Mouse (Mus musculus) stomach, embryonic 14.5 days (tissue): ENCODE data around the gene Gm8693. TPM values are rescaled to one million over a fixed set of nuclear protein-coding genes. Genes with fewer than 3 reads are reported as not detected.
"Not testable (repeated sequence)": the region's sequence is repeated elsewhere in the genome, so short reads cannot be mapped to it uniquely, and the experiment has no call there.

Experiments used
- ATAC-seq: fragments of 200-750 bp; cut with Nextera tagmentation; 2 replicates; pipeline ENCODE4 v1.8.0; 2017; ENCODE audit warnings: low read depth, moderate TSS enrichment; ENCODE audit not compliant: insufficient number of reproducible peaks, insufficient read depth, low FRiP score
- H3K27ac ChIP-seq: fragments of 300-500 bp; sonication (generic); 2 replicates; pipeline ENCODE4 v1.5.1; 2014; ENCODE audit warnings: mild to moderate bottlenecking, low read length, moderate library complexity, mixed read lengths
- H3K27me3 ChIP-seq: fragments of 300-500 bp; sonication (generic); 2 replicates; pipeline ENCODE4 v1.6.1; 2014; ENCODE audit warnings: low read length, control low read depth, mixed read lengths; ENCODE audit not compliant: control insufficient read depth, insufficient read depth
- H3K36me3 ChIP-seq: fragments of 300-500 bp; sonication (generic); 2 replicates; pipeline ENCODE4 v1.6.1; 2014; ENCODE audit warnings: mild to moderate bottlenecking, control low read depth, low read length, moderate library complexity, mixed read lengths; ENCODE audit not compliant: control insufficient read depth, insufficient read depth
- H3K4me1 ChIP-seq: fragments of 300-500 bp; sonication (generic); 2 replicates; pipeline ENCODE4 v1.6.1; 2014; ENCODE audit warnings: low read length, control low read depth, mixed read lengths; ENCODE audit not compliant: control insufficient read depth, insufficient read depth
- H3K4me2 ChIP-seq: fragments of 300-500 bp; sonication (generic); replicated peaks from 2 replicates; pipeline ENCODE4 v1.6.1; 2014; ENCODE audit warnings: low read depth, low read length, control low read depth
- H3K4me3 ChIP-seq: fragments of 300-500 bp; sonication (generic); 2 replicates; pipeline ENCODE4 v1.5.1; 2014; ENCODE audit warnings: low read depth, low read length, control low read depth
- H3K9ac ChIP-seq: fragments of 300-500 bp; sonication (generic); replicated peaks from 2 replicates; pipeline ENCODE4 v1.6.1; 2014; ENCODE audit warnings: low read depth, mild to moderate bottlenecking, control low read depth, low read length, moderate library complexity, mixed read lengths
- H3K9me3 ChIP-seq: fragments of 300-500 bp; sonication (generic); 2 replicates; pipeline ENCODE4 v1.6.1; 2016; ENCODE audit warnings: low read depth, low read length, control low read depth; ENCODE audit not compliant: control insufficient read depth
- WGBS: fragments of 180-500 bp; shearing (Covaris S2); extraction: QIAGEN DNeasy Blood & Tissue Kit; methylation state at CpG from one replicate; pipeline ENCODE4 v1.1.7; 2014; 5-methylcytosine and 5-hydroxymethylcytosine counted together
- polyA plus RNA-seq: library from polyadenylated mRNA; unstranded; fragments of >200 nt; fragmentation: Nextera tagmentation; extraction: Ambion mirVana; gene quantifications from 2 replicates; pipeline ENCODE4 v1.2.1, GENCODE M21; 2014

Gene Gm8693
- polyA plus RNA-seq, result not detected in 2 replicates

DNA sequence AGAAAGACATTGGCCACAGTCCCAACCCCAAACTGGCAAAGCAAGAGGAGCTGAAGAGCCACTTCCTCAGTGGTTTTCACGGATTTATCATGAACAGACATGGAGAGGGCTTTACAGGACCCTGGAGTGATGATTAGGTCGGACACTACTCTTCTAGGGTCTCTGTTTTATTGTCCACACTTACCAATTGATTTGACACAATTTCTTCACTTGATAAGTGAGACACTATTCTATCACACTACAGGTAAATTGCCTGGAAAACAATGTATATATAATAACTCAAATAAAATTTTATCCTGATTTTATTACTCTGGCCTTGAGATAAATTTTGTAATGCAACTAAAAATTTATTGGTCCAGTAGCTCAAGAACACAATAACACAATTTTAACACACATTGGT is at the start of gene Gm8693:
Gene Gm8693, minus strand, starts transcription at position 101 of the 400 bp plus-strand sequence.
- H3K27me3 ChIP-seq, H3K36me3 ChIP-seq, H3K27ac ChIP-seq, H3K9me3 ChIP-seq, H3K9ac ChIP-seq, H3K4me2 ChIP-seq, ATAC-seq, H3K4me1 ChIP-seq, H3K4me3 ChIP-seq: not testable (repeated sequence)
- no CpG with 5 or more reads among the region's 2 CpGs for WGBS

DNA sequence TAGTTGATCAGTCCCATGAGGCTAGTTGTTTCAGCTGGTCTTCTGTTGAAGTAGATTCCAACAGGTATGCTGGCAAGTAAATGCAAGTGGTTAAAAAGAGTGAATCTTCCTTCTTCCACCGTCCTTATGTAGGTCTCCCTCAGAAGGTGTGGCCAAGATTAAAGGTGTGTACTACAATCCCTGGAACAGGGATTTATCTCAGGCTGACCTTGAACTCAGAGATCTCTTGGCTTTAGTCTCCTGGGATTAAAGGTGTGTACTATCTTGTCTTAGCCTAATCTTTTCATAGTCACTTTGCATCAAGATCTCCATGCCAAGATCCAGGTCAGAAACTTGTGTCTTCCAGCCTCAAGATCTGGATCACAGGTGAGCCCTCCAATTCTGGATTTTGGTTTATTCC is 27.5 kb upstream of the Gm8693 start, which contains the start of gene Gm4567:
Gene Gm4567, minus strand, starts transcription at position 101 of the 400 bp plus-strand sequence.
- WGBS, result no CpG with 5 or more reads among the region's 1 CpGs
- not testable (repeated sequence) for H3K9ac ChIP-seq, H3K4me2 ChIP-seq, ATAC-seq, H3K27ac ChIP-seq, H3K4me3 ChIP-seq, H3K27me3 ChIP-seq, H3K36me3 ChIP-seq, H3K9me3 ChIP-seq, H3K4me1 ChIP-seq

DNA sequence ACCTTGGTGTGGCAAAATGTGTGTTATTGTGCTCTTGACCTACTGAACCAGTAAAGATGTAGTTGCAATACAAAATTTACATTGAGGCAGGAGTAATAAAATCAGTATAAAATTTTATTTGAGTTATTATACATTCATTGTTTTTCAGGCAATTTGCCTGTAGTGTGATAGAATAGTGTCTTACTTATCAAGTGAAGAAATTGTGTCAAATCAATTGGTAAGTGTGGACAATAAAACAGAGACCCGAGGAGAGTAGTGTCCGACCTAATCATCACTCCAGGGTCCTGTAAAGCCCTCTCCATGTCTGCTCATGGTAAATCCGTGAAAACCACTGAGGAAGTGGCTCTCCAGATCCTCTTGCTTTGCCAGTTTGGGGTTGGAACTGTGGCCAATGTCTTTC is 34.4 kb downstream of the Gm8693 start, which contains the start of gene Vmn1r155:
Gene Vmn1r155, plus strand, starts transcription at position 301 of the 400 bp plus-strand sequence.
- not testable (repeated sequence) for ATAC-seq, H3K4me3 ChIP-seq, H3K36me3 ChIP-seq, H3K27ac ChIP-seq, H3K4me1 ChIP-seq, H3K4me2 ChIP-seq, H3K27me3 ChIP-seq, H3K9ac ChIP-seq, H3K9me3 ChIP-seq
- no CpG with 5 or more reads among the region's 3 CpGs for WGBS

Other genes with a start within 250 kb of the Gm8693 start
- gene Gm10665, start 228.2 kb downstream of the Gm8693 start, polyA plus RNA-seq, result not detected in 2 replicates
- gene Vmn1r151, start 192.6 kb downstream of the Gm8693 start, polyA plus RNA-seq, result not detected in 2 replicates
- gene Vmn1r152, start 169.3 kb downstream of the Gm8693 start, polyA plus RNA-seq, result not detected in 2 replicates
- gene Gm8677, start 157.4 kb downstream of the Gm8693 start, polyA plus RNA-seq, result not detected in 2 replicates
- gene Gm4201, start 127.0 kb downstream of the Gm8693 start, polyA plus RNA-seq, result not detected in 2 replicates
- not detected in 2 replicates for gene Gm4565, start 104.2 kb downstream of the Gm8693 start, polyA plus RNA-seq
- gene Vmn1r155, start 34.3 kb downstream of the Gm8693 start, polyA plus RNA-seq, result not detected in 2 replicates
- gene Gm4567, start 27.4 kb upstream of the Gm8693 start, polyA plus RNA-seq, result not detected in 2 replicates
- gene Vmn1r157, start 69.4 kb upstream of the Gm8693 start, polyA plus RNA-seq, result not detected in 2 replicates
- gene Vmn1r158, start 98.5 kb upstream of the Gm8693 start, polyA plus RNA-seq, result not detected in 2 replicates
- not detected in 2 replicates for gene Vmn1r159, start 151.3 kb upstream of the Gm8693 start, polyA plus RNA-seq
- not detected in 2 replicates for gene Vmn1r160, start 178.9 kb upstream of the Gm8693 start, polyA plus RNA-seq